Mouse (Mus musculus) left cerebral cortex, adult 8-10 months (tissue): ENCODE data around the gene Sun1. TPM values are rescaled to one million over a fixed set of nuclear protein-coding genes. Genes with fewer than 3 reads are reported as not detected.

Experiments used
- DNase-seq, 2 experiments: peaks; one replicate each; pipeline ENCODE4 v3.0.0; 2022; ENCODE audit warnings: low spot score in 2 of 2
- total RNA-seq, 4 experiments: library from RNA; stranded (reverse); gene quantifications; 2 replicates each; pipeline ENCODE4 v1.2.4; 2022

Gene Sun1
- total RNA-seq, 4 experiments from 2014 or later = 127 to 146 (median 132) TPM

DNA sequence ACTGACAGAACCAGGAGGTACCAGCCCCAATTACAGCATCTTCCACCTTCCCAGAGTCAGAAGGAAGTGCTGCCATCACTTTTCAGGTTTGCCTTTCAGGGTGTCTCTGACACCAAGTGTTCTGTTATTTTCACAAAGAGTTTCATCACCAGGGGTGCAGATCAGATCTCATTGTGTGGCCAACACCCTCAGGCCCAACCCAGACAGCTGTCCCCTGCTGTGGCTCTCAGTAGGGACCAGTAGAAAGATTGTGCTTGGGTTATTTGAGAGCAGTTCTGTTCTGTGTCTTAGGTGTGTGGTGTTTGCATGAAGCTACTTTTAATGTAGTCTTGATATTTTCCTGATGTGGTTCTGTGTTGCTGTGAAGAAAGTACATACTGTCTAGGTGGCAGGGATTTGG, 7.7 kb downstream of the Sun1 start:
- no peak for DNase-seq

DNA sequence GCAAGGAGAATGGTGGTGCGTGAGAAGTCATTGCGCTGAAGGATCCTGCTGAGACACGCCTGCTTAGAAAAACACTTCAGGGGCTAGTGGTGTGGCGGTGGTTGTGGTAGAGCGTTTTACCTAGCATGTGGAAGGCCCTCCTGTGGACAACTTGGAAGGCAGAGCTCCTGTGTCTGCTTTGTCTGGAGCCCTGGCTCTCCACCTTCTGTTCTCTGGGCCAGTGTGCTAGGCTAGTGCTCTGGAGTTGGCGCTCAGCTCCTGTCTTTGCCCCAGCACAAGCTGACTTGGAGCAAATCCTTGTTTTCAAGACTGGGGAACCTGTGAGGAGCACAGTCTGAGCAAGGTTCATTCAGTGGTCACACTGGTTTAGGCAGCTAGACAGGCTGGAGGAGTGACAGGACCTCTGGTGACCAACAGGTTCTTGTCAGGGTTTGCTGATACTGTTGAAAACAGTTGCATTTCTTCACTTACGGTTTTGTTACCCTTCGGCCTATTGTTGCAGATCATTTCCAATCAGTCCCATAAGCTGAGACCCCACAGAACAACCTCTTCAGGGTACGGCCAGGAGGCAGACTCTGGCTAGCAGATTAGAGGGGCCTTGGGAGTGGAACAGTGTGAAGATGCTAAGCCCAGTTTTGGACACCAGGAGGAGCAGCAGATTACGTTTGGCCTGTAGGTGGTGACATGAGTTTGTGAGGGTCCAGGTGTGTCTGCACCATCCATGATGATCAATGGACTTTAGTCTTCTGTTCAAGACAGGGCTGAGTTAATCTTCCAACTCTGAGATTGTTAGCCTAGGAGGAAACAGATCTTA, 8.6 kb downstream of the Sun1 start:
- no peak for DNase-seq

DNA sequence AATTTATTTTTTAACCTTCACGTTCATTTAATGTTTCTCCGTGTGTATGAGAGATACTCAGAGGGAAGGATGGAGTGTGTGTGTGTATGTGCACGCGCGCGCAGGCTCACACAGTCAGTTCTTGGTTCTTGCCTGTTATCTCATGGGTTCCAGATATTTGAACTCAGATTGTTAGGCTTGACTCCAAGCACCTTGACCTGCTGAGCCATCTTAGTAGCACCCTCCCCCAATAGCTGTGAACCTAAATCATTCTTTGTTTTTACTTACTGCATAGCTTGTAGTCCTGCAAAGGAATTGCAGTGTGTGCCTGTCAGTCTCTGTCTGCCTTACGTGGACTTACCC, 9.2 kb downstream of the Sun1 start:
- no peak for DNase-seq

DNA sequence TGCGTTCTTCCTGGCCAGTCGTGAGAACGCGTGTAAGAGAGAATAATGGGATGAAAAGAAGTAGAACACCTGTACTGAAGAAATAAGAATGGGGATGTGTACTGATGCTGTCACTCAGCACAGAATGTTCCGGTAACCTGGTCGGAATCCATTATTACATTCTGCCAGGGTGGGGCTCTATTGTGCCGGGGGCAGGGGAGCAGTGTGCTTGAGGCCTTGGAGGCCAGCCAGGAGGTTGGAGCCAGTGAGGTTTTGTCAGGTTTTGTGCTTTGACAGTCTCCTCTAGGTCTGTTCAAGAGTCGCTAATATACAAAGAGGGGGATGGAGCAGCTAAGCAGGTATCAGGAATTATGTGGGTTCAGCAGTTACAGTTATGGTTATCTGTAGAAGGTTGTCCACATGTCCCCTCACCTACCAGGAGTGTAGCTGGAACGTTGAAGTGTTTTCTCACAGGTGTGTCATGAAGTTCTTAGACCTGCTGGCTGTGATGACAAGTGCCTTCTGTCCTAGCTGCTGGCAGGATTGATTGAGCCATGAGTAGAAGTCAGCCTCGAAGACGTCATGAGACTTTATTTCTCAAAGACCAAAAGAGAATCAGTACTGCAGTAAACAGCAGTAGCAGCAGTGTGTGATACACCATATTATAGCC, 11.4 kb downstream of the Sun1 start:
- no peak for DNase-seq

DNA sequence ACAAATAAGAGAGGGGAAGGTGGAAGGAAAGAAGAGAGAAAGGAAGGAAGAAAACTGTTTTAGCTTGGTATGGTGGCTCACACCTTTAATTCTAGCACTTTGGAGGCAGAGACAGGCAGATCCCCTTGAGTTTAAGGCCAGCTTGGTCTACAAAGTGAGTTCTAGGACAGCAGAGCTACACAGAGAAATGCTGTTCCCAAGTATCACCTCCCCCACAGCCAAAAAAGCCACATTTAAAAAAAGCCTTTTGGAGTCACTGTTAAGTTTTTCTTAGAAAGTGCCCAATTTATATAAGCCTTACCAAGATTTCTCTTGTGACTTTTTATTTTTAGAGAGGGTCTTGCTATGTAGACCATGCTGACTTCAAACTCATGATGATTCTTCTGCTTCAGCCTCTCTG, 13.9 kb downstream of the Sun1 start:
- DNase-seq = no peak

DNA sequence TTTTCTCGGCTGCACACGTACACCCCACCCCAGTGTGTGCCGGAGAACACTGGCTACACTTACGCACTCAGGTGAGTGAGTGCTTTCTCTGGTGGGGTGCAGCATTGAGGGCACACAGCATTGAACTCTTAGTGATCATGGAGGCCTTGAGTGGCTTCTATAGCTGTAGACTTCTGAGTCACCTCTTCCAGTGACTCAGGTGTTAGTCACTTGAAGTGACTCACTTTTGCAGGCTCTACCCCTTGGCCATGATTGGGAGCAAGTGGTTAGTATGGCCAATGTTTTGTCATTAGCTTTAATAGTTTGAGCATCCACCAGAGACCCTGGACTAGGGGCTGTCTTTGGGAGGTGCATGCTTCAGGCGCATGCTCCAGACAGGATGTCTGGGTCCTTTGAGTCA, 14.7 kb downstream of the Sun1 start:
- no peak for DNase-seq

DNA sequence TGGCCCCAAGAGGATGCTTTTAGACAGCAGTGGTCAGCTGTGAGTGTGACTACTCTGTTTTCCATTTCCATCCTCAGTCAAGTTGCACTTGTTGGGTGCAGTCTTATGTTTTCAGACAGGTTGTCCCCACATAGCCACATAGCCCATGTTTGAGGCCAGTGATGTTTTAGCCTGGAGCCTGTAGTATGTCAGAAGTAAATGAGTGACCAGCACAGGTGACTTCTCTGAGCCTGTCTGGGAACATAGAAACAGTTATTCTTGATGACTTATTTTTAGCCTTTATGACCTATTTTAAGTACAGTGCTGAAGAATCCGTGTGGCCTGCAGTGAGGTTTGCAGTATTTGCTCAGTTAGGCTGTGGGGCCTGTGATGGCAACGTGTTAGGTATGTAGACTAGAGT, 15.7 kb downstream of the Sun1 start:
- no peak for DNase-seq

DNA sequence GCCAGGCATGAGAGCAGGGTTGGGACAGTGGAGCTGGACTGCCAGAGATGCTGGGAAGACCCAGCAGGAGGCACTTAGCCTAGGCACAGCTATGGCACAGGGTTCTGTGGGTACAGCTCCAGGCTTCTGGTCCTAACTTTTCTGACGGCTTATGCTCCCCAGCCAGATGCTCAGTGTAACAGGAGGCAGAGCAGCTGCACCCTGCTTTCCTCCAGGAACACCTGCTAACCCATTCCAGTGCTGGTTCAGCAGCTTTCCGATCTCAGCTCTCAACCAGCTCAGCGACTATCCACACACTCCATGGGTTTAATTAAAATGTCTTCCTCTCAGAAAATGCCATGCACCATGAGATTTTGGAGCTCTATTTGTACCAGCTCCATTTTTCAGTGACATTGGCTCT, 16.3 kb downstream of the Sun1 start:
- DNase-seq = no peak

DNA sequence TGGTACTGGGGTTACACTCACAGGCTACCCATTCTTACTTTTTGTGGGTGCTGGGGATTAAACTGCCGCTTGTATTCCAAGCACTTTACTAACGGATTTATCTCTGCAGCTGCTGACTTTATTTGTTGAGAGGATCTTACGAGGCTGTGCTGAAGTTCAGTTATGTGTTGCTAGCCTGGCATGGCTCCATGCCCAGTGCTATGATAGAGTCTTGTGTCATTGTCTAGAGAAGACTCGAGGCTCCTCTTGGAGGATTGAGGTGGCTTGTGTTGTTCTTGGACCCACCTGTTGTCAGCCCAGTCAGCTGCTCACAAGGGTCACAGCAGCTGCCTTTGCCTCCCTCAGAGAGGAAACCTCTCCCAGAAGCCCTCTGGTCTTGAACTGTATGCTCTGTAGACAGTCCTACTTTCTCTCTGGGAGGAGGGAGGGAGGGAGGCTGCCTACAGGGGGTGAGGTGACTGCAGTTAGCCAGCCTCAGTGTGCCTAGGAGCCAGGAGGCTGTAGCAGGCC, 19.6 kb downstream of the Sun1 start:
- DNase-seq = no peak

DNA sequence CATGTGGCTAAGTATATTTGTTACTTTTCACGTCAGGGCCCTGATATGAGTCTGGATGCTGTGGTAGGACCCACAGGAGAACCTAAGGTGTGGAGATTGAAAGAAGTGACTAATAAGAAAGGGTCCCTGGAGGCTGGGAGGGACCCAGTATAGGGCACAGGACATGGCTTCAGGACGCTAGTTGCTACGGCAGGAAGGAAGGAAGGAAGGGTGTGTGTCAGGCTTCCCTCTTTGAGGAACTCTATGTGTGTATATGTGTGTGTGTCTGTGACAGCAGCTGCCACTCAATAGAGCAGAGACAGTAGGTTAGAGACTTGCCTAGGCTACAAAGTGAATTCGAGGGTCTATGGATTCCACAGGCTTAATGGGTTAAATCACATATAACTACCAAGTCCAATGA, 20.2 kb downstream of the Sun1 start:
- no peak for DNase-seq

DNA sequence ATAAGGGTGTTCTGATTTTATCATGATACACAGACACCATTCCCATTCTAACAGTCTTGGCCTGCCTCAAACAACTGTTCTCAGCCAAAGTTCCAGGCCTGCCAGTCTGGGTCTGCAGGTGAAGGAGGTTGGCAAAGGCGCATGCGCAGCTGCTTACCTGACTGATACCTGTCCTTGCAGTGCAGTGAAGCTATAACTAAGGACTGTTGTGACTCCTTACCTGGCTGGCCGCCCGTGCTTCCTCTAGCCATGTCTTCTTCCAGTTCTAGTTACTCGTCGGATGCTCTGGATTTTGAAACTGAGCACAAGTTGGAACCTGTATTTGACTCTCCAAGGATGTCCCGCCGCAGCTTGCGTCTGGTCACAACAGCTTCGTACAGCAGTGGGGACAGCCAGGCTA, 22.9 kb downstream of the Sun1 start:
- no peak for DNase-seq

DNA sequence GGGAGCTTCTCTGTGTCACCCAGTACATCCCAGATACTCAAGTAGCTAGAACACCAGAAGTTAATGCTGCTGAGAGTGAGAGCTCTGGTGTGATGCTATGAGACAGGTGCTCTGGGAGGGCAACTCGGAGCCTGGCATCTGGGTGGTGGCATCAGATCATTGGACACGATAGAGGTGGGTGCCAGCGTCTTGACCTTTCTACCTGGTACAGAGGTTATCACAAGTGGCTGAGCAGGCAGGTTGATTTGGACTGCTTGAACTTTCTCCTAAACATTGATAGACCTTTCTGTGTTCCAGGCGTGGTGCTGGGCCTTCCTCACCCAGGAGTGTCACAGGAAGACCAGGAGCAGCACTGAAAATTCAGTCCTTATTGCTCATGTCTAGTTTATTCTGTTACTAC, 26.8 kb downstream of the Sun1 start:
- DNase-seq = no peak

DNA sequence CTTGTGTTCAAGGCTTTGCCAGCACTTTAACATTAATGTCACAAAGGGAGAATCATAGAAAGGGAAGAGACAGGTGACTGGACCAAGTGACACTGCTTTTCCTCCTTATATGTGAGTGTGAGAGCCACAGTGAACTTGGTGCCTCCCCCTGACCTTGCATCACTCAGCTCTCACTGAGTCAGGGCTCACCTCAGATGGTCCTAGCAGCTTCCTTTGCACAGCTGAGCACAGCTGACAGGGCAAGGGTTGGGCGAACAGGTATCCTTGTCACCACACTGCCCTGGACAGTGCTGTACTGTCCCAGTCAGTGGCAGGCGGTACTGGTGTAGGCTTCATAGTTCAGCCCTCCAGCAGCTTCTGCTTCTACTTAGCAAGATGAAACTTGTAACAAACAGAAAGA, 27.2 kb downstream of the Sun1 start:
- no peak for DNase-seq

DNA sequence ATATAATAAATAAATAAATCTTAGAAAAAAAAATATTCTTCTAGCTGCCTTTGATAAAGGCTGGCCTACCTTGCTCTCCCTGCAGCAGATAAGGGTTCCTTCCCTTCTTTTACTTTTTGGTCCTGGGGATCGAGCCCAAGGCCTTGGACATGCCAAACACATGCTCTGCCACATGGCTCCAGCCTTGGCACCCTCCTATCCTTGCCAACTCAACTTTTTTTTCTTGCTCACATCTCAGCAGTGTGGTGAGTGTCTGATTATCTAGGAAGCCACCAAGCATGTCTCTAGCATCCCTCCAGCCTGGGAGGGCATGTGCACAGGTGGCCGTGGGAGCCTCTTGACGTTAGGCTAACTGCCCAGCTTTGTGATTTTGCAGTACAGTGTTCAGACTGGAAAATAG, 27.9 kb downstream of the Sun1 start:
- DNase-seq = no peak

DNA sequence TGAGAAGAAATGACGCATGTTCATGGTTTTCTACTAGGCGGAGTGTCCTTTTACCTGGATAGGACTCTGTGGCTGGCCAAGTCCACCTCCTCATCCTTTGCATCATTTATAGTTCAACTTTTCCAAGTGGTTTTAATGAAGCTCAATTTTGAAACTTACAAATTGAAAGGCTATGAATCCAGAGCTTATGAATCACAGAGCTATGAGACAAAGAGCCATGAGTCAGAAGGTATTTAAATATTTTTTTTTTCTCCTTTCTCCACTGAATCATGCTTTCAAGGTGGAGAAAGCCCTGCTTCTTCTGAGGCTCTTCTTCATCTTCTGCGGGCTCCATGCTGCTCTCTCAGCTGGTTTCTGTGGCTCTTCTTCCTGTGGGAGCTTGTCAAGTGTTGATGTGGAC, 29.3 kb downstream of the Sun1 start:
- no peak for DNase-seq

DNA sequence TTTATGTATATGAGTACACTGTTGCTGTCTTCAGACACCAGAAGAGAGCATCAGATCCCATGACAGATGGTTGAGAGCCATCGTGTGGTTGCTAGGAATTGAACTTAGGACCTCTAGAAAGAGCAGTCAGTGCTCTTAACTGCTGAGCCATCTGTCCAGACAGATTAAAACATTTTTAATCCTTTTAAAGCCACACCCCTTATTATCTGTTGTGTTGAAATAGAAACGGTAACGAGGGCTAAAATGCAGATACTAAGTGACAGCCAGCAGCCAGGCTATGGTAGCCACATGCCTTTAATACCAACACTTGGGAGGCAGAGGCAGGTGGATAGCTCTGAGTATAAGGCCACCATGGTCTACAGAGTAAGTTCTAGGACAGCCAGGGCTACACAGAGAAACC, 31.6 kb downstream of the Sun1 start:
- no peak for DNase-seq

DNA sequence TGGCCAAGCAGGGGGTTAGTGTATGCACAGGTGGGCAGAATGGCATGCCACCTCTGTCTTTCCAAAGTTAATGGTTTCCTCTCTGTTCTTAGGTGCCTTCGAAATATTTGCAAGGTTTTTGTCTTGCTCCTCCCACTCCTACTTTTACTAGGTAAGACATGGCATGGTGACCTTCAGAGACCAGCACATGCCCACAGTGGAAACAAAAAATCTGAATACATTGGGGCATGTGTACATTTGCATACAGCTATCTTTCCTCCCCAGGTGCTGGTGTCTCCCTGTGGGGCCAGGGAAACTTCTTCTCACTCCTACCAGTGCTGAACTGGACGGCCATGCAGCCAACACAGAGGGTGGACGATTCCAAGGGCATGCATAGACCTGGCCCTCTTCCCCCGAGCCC, 34.0 kb downstream of the Sun1 start:
- DNase-seq = no peak

DNA sequence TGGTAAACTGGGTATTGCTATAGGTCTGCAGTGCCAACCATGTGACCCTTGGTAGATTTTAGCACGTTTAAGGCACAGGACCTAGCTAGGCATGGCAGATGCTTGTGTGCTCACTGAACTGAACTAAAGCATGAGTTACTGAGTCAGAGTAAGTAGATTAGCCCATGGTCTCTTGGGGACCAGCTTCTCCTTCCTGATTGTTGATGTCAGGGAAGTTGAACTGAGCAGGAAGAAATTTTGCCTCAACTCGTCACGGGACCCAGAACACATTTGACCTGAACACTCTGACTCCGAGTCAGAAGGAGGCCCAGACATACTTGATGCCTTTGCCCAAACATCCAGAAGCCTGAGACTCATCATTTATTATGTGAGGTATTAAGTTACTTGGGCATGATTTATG, 37.0 kb downstream of the Sun1 start:
- DNase-seq = no peak

DNA sequence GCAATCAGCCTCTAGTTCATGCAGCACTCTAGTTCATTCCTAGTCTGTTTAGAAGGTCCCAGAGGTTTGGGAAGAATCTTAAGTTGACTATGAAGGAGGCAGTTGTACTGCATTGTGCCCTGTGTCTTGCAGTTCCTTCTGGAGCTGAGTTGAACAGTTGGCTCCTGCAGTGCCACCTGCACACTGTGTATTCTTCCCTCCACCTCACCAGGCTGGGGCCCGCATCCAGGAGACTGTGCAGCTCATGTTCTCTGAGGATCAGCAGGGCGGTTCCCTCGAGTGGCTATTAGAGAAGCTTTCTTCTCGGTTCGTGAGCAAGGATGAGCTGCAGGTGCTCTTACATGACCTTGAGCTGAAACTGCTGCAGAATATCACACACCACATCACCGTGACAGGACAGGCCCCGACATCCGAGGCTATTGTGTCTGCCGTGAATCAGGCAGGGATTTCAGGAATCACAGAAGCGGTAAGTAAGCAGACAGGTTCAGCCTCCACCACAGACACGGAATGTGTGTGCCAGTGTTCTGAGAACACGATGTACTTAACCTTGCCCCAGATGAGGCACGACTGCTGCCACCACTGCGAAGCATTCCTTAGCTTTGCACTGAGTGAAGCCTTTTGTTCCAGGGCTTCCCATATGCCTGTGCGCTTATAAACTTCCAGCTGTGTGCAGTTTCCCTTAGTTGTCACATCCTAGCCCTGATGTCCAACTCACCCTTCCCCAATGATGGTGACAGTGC, 40.8 kb downstream of the Sun1 start:
- no peak for DNase-seq

DNA sequence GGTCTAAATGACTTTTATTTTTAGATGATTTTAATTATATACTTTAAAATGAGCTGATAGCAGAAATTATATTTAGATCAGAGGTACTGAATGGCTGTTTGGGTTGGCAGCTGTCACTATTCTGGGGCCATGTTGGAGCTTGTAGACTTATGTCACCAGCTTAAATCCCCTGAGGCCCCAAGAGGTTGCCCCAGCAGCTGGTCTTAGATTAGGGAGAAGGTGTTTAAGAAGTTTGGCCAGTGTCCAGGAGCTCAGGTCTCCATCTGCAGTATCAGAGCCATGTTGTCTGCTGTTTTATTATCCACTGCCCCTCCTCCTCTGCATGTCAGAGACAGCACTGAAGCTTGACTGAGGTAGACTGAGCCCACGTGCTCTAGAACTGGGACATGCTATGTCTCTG, 42.9 kb downstream of the Sun1 start:
- DNase-seq = no peak

DNA sequence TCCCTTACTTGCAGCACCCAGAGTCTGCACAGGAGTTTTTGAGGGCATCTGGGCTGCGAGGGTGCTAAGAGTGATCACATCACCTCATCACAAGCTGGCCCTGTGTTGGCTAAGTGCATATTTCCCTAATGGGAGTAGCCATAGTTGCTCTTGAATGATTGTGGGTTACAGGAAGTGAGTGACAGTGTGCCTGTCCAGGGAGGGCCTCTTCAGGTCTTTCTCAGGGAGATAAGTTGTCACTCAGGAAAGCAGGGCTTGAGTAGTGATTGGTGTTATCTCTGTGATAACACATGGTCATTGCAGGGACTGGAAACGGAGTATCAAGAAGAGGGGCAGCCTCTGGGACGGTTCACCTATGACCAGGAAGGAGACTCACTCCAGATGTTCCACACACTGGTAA, 47.3 kb downstream of the Sun1 start:
- DNase-seq = no peak

DNA sequence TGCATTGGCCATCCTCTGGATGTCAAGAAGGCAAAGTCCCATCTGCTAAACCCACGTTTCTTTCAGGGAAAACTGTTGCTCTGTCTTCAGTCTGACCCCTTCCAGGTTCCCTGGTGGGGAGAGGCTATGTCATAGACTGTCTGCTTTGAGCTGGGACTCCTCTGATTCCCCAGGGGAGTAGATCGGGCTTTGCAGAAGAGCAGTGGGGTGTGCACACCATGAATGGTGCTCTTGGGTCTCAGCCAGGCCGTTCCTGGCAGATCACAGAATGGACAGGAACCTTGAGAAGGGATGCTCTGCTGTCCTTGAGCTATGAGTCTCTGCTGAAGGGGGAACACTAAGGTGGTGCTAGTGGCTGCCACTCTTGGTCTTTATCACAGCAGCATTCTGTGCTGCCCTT, 48.4 kb downstream of the Sun1 start:
- DNase-seq = no peak

DNA sequence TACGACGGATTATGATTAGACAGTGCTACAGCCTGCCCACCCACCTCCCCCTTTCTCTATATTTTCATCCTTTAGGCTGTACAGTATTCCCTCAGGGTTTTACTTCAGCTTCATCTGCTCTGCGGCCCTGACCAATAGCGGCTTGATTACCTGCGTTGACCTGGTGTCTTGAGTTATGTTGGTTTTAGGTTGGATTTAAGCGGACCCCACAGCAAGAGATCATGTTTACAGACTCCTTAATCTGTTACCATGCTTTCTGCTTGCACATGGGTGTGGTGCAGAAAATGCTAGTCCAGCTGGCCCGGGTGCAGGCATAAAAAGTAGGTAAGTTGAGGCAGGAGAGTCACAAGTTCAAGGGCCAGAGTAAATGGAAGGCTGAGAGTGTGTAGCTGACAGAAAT, 50.8 kb downstream of the Sun1 start:
- peak in 1 of 2 experiments; percentile 33 for DNase-seq
